Mouse (Mus musculus) embryonic fibroblast, embryonic 13.5 days (primary cell): ENCODE results near the gene Tdo2.

Source experiments
- CTCF ChIP-seq: IDR thresholded peaks from 2 replicates; pipeline ENCODE4 v1.5.1; 2011; ENCODE audit warnings: mild to moderate bottlenecking, control low read depth, low read length, moderate library complexity, borderline replicate concordance; ENCODE audit not compliant: insufficient read depth
- POLR2A ChIP-seq: IDR thresholded peaks from 2 replicates; pipeline ENCODE4 v1.6.1; 2011; ENCODE audit warnings: low read depth, mild to moderate bottlenecking, control low read depth, low read length, moderate library complexity

GRCm38 (mm10) chr3:81963768-81964167 is 12.2 kb downstream of the Tdo2 start:
- TF ChIP-seq POLR2A (no peak), CTCF (no peak)
